Mouse (Mus musculus): Measurements from ENCODE around the gene Map2k3. TPM values are rescaled to one million over a fixed set of nuclear protein-coding genes. Genes with fewer than 3 reads are reported as not detected.

The Map2k3 gene
- polyA plus RNA-seq, 1 experiment, result 44.8 TPM

- DNase-seq, result no peak
- no peaks in the 10 kb centered on the region for H3K27me3 ChIP-seq (replicated peaks; ENCODE audit: control insufficient read depth, insufficient read depth, low read length)
- WGBS, result 57% methylated on average over 6 of the region's 6 CpGs
- no peak overlapping the region for H3K27ac ChIP-seq (ENCODE audit: insufficient read depth, low read depth, low read length)
- H3K36me3 ChIP-seq (ENCODE audit: control insufficient read depth, insufficient read depth, low read length), result no peaks in the 10 kb centered on the region
- TF ChIP-seq CTCF (conservative IDR thresholded peaks at IDR 0.05; ENCODE audit: insufficient read depth, insufficient read length, low read depth, low read length) (no peak), POLR2A (IDR thresholded peaks at IDR 0.05; ENCODE audit: low read depth, low read length) (no peak)
- H3K4me1 ChIP-seq (ENCODE audit: control insufficient read depth, insufficient read depth, low read length), result peaks cover 5% of the 10 kb centered on the region; the same call in 1 of the 2 replicates
- no peak overlapping the region for H3K4me3 ChIP-seq (ENCODE audit: insufficient read depth, low read depth, low read length)
Measured at GRCm38 (mm10) chr11:60924498-60924897, 7.3 kb upstream of the Map2k3 start.

GRCm38 (mm10) chr11:60924981-60925380 is 6.9 kb upstream of the Map2k3 start:
- H3K36me3 ChIP-seq (ENCODE audit: control insufficient read depth, insufficient read depth, low read length), result no peaks in the 10 kb centered on the region
- no peak overlapping the region for H3K27ac ChIP-seq (ENCODE audit: insufficient read depth, low read depth, low read length)
- H3K4me3 ChIP-seq (ENCODE audit: insufficient read depth, low read depth, low read length), result no peak overlapping the region
- TF ChIP-seq CTCF (conservative IDR thresholded peaks at IDR 0.05; ENCODE audit: insufficient read depth, insufficient read length, low read depth, low read length), result no peak
- no peak for TF ChIP-seq POLR2A (IDR thresholded peaks at IDR 0.05; ENCODE audit: low read depth, low read length)
- H3K4me1 ChIP-seq (ENCODE audit: control insufficient read depth, insufficient read depth, low read length), result peaks cover 5% of the 10 kb centered on the region; the same call in 1 of the 2 replicates
- DNase-seq, result no peak
- WGBS, result 91% methylated on average over 1 of the region's 1 CpGs
- H3K27me3 ChIP-seq (replicated peaks; ENCODE audit: control insufficient read depth, insufficient read depth, low read length), result no peaks in the 10 kb centered on the region

GRCm38 (mm10) chr11:60927264-60927663 is 4.6 kb upstream of the Map2k3 start:
- H3K4me3 ChIP-seq (ENCODE audit: insufficient read depth, low read depth, low read length), result no peak overlapping the region
- H3K27me3 ChIP-seq (replicated peaks; ENCODE audit: control insufficient read depth, insufficient read depth, low read length), result no peaks in the 10 kb centered on the region
- peak overlapping the region; percentile 55; the same call in 1 of the 2 replicates for H3K27ac ChIP-seq (ENCODE audit: insufficient read depth, low read depth, low read length)
- H3K4me1 ChIP-seq (ENCODE audit: control insufficient read depth, insufficient read depth, low read length), result peaks cover 11% of the 10 kb centered on the region; the same call in 1 of the 2 replicates
- under 1% methylated on average over 9 of the region's 9 CpGs for WGBS
- peak; percentile 97 for DNase-seq
- TF ChIP-seq POLR2A (IDR thresholded peaks at IDR 0.05; ENCODE audit: low read depth, low read length) (no peak), CTCF (conservative IDR thresholded peaks at IDR 0.05; ENCODE audit: insufficient read depth, insufficient read length, low read depth, low read length) (peak; percentile 95)
- no peaks in the 10 kb centered on the region for H3K36me3 ChIP-seq (ENCODE audit: control insufficient read depth, insufficient read depth, low read length)

- DNase-seq, result peak; percentile 18
- peaks cover 42% of the 10 kb centered on the region for H3K4me1 ChIP-seq (ENCODE audit: control insufficient read depth, insufficient read depth, low read length)
- TF ChIP-seq POLR2A (IDR thresholded peaks at IDR 0.05; ENCODE audit: low read depth, low read length) (no peak), CTCF (conservative IDR thresholded peaks at IDR 0.05; ENCODE audit: insufficient read depth, insufficient read length, low read depth, low read length) (no peak)
- H3K27ac ChIP-seq (ENCODE audit: insufficient read depth, low read depth, low read length), result peak overlapping the region; percentile 43; the same call in 1 of the 2 replicates
- H3K36me3 ChIP-seq (ENCODE audit: control insufficient read depth, insufficient read depth, low read length), result no peaks in the 10 kb centered on the region
- 13% methylated on average over 7 of the region's 7 CpGs for WGBS
- H3K27me3 ChIP-seq (replicated peaks; ENCODE audit: control insufficient read depth, insufficient read depth, low read length), result no peaks in the 10 kb centered on the region
- H3K4me3 ChIP-seq (ENCODE audit: insufficient read depth, low read depth, low read length), result peak overlapping the region; percentile 67; the same call in 1 of the 2 replicates
Measured at GRCm38 (mm10) chr11:60930724-60931281, 1.0 kb upstream of the Map2k3 start.

- Histone ChIP-seq H3K27ac (ENCODE audit: insufficient read depth, low read depth, low read length) (peak overlapping the region; percentile 43), H3K4me3 (ENCODE audit: insufficient read depth, low read depth, low read length) (peak overlapping the region; percentile 67), H3K27me3 (replicated peaks; ENCODE audit: control insufficient read depth, insufficient read depth, low read length) (no peaks in the 10 kb centered on the region), H3K36me3 (ENCODE audit: control insufficient read depth, insufficient read depth, low read length) (no peaks in the 10 kb centered on the region), H3K4me1 (ENCODE audit: control insufficient read depth, insufficient read depth, low read length) (peaks cover 46% of the 10 kb centered on the region)
- TF ChIP-seq CTCF (conservative IDR thresholded peaks at IDR 0.05; ENCODE audit: insufficient read depth, insufficient read length, low read depth, low read length), result no peak
- no peak for TF ChIP-seq POLR2A (IDR thresholded peaks at IDR 0.05; ENCODE audit: low read depth, low read length)
- peak; percentile 58 for DNase-seq
- 1% methylated on average over 30 of the region's 30 CpGs for WGBS
Measured at GRCm38 (mm10) chr11:60931282-60931868, 458 bp upstream of the Map2k3 start.

GRCm38 (mm10) chr11:60932503-60933020 is 729 bp downstream of the Map2k3 start:
- H3K4me1 ChIP-seq (ENCODE audit: control insufficient read depth, insufficient read depth, low read length), result peaks cover 50% of the 10 kb centered on the region
- H3K4me3 ChIP-seq (ENCODE audit: insufficient read depth, low read depth, low read length), result peak overlapping the region; percentile 67
- DNase-seq, result peak; percentile 30
- H3K27me3 ChIP-seq (replicated peaks; ENCODE audit: control insufficient read depth, insufficient read depth, low read length), result no peaks in the 10 kb centered on the region
- no peaks in the 10 kb centered on the region for H3K36me3 ChIP-seq (ENCODE audit: control insufficient read depth, insufficient read depth, low read length)
- under 1% methylated on average over 7 of the region's 7 CpGs for WGBS
- peak overlapping the region; percentile 48 for H3K27ac ChIP-seq (ENCODE audit: insufficient read depth, low read depth, low read length)
- TF ChIP-seq POLR2A (IDR thresholded peaks at IDR 0.05; ENCODE audit: low read depth, low read length) (no peak), CTCF (conservative IDR thresholded peaks at IDR 0.05; ENCODE audit: insufficient read depth, insufficient read length, low read depth, low read length) (no peak)

Measured in kidney, adult 2 months (tissue).